Mouse (Mus musculus): ENCODE measurements at regions not wholly inside any gene's neighbourhood (a gene's known extent, or its start where the extent isn't known, plus 50 kb on each side); places are given as distances from the start of the nearest gene placed in this dataset.

DNA sequence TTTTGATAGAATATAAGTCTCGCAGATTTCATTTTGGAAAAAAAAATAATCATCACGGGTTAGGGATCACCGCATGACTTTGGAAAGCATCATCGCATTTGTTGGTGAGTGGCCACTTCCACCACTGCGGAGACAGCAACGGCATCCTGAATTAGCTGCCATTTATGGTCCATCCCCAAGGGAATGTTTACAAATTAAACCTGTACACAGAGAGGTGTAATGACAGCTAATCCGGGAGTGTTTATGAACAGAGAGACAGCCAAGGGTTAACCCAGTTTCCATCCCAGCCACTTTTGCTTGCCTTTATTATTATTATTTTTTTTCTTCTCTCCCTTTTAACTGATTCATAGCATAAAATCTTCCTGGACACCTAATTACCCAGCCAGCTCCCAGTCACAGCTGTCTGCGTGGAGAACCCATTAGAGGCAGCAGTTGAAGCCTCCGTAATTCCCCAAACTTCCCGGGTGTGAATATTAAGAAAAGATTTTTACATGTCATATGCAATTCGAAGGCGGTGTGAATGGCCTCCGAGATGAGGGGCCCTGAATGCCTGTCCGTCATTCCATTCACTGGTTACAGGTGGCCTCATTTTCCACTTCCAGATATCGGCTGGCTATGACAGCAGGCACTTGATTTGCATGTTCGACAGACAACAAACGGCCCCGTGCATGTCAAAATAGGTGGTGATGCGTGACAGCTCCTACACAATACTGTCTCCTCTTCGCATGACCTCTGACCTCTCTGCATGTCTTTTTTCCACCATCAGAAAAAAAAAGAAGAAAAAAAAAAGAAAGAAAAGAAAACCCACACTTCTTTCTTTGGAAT, 323.7 kb upstream of the Adamts16 start:
- ATAC-seq (replicated peaks; ENCODE audit: poor library complexity, severe bottlenecking): no peak

DNA sequence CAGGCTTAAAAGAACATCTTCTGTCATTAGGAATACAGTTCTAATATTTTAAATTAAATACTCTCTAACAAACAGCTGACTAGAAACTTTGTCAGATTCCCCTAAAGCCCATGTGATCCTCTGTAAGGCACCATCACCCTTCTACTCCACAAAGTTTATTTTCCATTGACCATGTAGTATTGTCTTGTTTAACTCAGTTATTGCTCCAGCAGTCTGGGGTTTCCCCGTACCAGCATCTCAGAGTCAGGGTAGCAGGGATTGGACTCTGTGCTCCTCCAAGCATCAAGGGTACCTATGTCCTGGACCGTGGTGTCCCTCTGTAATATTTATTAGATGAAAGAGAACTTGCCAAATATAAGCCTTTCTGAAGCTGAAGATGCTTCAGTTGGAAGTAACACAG, 322.4 kb upstream of the Adamts16 start:
- ATAC-seq (replicated peaks; ENCODE audit: poor library complexity, severe bottlenecking): no peak

DNA sequence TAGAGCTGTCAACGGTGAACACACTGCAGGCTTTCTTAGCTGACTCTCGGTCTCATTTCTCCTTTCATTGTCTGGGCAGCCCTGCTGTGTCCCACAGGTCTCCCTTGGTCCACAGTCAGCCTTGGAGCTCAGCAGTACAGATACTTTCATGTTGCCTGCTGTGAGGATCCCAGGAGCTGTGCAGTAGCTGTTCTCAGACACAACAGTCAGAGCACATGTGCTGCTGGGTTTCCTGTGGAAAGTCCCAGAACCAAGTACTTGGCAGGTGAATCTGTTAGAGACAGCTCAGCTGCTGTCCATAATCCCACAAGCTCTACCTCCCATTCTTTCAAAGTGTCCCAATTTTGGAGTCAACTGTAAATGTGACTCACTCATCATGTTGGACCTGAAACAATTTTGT, 321.3 kb upstream of the Adamts16 start:
- no peak for ATAC-seq (replicated peaks; ENCODE audit: poor library complexity, severe bottlenecking)

DNA sequence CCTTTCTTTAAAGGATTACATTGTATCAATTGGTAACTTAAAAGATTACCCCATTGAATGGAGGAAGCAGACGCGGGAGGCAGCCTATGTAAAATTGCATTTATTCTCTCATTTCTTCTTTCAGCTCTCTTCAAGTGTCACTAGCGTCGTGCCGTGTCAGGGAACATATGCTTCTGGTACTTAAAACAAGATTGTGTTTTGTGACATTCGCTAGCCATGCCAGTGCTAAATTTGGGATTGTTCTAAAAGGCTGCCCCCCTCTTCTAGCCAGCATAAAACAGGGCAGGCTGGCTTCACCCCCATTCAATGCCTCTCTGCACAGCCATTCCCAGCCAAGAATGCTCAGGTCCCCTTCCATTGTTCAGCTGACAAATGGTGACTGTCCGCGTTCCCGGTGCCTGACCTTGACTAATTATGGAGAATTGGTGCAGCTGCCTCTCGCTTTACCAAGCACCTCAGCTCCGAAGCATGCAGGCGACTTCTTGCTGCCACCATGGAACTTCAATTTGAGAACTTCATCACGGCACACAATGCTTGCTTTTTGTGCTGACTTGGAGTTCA, 316.8 kb upstream of the Adamts16 start:
- ATAC-seq (replicated peaks; ENCODE audit: poor library complexity, severe bottlenecking): no peak

DNA sequence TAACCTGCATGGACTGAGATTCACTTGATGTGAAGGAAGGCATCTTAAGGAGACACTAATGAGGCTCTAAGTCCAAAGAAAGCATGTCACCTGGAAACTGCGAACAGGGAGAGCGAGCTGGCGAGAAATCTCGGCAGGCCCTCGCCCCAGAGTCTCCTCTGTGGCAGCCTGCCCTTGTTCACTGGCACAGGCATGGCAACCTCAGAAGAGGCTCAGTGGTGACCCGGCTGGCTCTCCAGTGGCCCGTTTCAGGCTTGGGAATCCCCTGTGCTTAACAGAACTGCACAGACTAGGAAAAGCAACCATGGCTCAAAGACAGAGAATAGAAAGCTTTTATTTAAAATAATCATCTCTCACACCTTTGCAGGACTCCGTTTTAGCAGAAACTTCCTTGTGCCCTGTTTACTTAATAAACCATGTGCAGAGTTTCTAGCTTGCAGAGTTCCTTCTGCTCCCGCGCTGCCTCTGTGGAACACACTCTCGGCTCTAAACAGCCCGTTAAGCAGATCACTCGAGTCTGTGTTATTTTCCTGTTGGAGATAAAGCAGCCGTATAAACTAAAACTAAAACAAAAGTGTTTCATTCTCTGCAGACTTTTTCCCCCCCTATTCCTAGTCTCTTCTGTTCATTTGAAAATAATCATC, 316.2 kb upstream of the Adamts16 start:
- no peak for ATAC-seq (replicated peaks; ENCODE audit: poor library complexity, severe bottlenecking)

DNA sequence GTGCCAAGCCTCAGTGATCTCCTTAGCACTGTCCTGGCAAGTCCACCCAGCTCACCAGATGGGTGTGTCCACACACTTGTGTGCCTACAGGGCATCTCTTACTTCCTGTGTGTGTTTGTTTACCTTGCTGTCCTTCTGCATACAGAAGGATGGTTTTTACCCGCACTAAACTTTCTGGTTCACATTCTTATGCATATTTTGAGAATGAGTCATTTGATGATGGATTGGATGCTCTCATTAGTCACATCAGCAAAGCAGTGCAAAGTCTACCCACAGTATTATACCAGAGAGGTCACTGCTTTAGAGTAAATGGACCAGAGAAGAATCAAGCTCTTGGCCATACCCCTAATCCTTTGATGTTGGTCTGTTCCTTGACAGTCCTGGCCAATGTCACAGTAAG, 308.5 kb upstream of the Adamts16 start:
- ATAC-seq (replicated peaks; ENCODE audit: poor library complexity, severe bottlenecking): no peak

DNA sequence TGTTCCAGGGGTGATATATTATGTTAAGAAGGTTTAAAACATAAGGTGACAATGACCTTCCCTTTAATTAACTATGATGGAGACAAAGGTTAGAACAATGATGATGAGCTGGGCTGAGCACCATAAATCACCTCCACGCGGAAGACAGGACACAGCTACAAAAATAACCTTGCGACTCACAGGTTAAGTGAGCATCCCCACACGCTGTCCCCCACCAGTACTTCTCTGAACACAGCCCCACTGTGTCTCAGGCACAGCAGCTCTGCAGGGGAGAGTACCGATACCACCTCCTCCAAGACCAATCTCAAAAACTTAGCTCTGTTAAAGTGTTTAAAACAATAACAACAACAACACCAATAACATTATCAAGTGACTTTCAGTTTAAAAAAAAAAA, 307.7 kb upstream of the Adamts16 start:
- no peak for ATAC-seq (replicated peaks; ENCODE audit: poor library complexity, severe bottlenecking)

DNA sequence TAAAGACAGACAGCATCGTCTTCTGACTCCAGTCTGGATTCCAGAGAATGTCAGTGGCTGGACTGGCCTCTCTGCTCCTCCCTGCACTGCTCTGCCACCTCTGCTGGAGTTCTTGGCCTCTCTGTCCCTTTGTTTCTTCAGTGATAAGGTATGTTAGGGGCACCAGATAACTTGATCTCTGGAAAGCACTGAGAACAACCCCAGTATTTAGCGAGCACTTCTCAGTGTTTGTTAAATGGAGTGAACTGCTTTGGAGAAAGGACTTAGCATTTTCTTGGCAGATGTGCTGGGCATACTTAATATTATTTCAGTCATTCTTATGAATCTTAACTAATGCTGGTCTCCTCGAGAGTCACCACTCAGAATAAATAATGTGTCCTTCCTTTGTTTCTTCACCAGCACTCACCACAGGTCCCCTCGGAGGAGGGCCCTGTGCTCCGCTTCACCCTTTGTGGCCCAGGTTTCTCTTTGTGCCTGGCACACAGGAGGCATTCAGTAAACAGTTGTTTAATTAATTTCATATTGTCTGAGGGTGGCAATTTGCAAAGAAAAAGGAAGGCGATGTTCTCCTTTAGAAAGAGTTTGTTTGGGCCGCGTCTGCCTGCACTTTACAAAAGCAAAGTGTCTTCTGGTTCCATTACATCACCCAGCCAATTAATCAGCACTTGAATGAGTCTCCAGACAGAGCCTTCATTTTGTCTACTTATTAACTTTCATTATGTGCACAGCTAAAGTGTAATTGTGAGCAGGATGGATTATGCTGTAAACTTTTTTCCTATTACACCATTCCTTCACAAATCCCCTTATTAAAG, 307.1 kb upstream of the Adamts16 start:
- no peak for ATAC-seq (replicated peaks; ENCODE audit: poor library complexity, severe bottlenecking)

DNA sequence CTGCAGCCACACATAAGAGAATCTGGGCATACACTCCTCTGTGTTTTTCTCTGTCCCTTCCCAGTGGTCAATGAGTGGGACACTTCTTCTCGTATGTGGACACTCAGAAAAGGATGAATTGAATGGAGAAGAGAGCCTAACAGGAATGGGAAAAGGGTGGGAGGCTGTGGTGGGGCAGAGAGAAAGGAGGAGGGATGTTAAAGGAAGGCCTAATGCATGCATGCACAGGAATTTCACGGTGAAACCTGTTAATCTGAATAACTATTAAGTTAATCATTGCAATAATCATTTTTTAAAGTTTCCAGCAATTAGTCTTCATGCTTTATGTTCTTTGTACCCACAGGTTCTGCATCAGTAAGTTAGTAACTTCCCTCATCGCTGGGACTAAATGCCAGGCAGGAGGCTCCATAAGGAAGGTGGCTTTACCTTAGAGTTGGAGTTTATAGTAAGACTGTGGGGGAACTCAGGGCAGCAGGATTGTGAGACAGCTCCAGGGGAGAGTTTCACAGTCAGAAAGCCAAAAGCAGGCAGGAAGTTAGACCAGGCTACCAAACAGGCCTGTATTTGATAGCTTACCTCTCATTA, 305.3 kb upstream of the Adamts16 start:
- ATAC-seq (replicated peaks; ENCODE audit: poor library complexity, severe bottlenecking): no peak

DNA sequence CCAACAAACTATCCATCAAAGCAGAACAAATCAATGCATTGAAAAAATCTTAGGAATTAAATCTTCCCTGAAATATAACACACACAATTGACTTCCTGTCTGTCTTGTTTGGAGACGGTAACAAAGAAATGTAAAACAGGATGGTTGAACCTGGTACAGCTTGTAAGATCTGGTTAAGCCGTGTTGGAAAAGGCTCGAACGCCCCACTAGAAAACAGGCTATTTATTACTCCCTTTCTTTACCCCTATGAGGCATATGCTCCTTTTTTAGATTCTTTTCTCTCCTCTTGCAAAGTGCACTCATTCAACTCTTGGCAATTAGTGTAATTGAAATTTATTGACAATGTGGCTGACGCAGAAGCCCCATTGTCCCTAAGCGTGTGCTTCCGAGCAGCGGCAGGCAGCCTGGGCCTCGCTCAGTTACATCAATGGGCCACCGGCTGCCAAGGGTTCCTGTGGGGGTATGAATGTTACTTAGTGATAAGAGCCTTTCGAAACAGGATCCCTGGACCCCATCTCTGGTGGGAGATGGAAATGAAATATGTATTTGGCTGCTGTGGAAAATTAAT, 297.2 kb upstream of the Adamts16 start:
- ATAC-seq (replicated peaks; ENCODE audit: poor library complexity, severe bottlenecking): no peak

DNA sequence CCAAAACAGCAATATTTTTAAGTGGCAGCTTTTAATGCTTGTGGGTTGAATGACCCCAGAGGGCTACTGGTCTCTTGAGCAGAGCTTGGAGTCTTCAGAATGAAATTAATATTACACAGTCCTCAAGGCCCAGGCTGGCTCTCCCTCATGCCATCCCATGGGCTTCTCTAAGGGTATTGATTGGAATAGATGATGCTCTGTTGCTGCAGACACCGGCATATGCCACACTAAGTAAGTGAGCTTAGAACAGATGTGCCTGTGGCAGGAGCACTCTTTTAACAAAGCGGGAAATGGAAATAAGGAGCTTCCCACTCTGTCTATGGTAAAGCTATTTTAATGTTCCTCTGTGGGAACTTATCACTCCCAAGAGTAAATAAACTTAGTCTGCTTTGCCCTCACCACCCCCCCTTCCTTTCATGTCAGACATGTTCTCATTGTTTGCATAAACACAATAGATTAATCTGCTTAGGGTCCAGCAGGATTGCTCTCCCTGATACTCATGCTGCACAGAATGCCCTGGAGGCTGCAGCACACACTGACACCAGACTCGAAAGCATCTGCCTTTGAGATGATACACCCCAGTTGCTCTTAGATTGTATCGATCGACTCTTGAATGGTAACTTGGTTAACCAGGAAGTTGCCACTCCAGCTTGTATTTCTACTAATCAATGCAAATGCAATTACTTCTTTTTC, 294.5 kb upstream of the Adamts16 start:
- no peak for ATAC-seq (replicated peaks; ENCODE audit: poor library complexity, severe bottlenecking)

DNA sequence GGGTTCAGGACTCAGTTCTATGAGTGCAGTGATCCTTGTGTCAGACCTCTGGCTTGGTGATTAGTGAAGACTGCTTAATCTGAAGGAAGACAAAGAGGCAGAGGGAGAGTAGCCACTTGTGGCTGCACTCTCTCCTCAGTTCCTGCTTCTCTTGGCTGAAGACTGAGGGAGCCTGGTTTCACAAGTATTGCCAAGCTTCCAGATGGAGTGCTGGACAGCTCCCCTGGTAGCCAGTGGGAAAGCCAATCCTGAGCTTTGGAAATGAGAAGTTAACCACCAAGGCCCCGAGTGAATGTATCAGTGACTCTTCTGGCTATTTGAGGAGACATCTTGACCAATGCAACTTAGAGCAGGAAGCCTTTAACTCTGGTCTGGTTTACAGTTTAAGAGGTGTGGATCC, 279.9 kb upstream of the Adamts16 start:
- no peak for ATAC-seq (replicated peaks; ENCODE audit: poor library complexity, severe bottlenecking)

DNA sequence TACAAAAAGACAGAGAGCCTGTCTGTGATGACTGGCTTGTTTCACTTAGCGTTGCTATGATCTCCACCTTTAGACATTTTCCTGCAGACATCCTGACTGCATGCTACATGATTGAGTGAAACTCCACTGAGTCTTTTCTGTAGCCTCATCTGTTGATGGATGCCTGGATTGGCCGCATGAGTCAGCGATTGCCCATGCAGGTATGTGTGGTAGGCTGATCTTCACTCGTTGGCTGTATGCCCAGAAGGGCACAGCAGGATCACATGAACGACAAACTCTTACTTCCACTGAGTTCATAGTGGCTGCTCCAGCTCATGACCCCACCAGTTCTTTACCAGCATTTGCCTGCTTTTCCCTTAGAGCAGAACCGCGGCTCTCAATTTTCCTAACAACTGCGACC, 266.6 kb upstream of the Adamts16 start:
- no peak for ATAC-seq (replicated peaks; ENCODE audit: poor library complexity, severe bottlenecking)

DNA sequence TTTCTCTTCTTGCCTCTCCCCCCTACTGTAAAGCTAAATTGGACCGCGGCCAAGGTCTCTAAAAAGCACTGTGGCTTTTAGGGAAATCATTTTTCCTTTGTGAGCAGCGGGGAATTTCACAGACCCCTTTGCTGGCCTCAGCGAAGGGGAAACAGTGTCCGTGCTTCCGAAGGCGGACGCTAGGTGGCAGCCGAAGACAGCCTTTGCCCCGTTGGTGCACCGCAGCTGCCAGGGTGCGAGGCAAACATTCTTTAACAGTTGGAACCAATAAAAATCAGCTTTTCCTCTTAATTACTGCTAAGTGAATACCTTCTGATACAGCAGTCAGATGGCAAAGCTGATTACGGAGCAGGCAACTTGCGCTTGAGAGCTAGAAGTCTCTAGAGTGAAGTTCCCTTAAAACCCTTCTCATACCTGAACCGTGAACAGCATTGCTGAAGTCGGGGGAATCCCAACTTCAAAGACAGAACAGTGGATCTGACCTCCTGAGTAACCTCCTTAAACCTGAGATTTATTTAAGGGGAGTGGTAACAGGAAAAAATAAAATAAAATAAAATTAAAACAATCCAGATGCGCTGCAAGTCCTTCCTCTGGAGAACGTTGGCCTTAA, 263.7 kb upstream of the Adamts16 start:
- peak; percentile 80 for ATAC-seq (replicated peaks; ENCODE audit: poor library complexity, severe bottlenecking)

DNA sequence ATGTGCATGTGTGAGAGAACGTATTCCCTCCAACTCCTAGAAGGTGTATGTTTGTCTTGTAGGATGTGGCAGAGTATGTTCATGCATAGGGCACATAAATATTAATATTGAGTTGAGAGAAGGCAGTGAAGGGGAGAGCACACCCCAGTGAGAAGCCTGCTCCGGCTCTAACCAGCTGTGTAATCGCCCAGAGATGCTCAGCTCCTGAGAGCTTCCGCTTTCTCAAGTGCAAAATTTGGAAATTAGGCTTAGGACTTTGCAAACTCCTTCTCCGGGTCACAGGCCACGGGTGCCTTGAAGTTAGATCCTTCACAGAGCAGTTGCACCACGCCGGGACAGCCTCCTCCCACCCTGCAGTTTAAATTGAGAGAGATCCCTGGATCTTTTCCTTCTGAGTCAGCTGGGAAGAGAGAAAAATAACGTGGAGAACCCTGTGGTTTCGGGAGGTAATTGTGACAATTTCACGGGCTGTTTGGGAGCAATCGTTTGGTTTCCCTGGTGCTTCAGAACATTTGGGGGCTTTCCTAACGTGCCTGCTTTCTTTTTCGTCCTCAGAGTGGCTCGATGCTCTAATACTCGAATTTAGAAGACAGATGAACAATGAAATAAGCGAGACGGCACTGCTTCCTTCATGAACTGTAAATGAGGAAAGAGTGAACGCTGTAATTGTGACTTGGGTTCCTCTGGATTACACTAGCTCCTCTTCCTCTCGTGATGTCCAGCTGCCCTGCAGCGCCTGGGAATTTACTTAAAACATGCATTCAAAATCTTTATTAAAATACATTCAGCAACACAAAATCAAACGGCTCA, 263.0 kb upstream of the Adamts16 start:
- no peak for ATAC-seq (replicated peaks; ENCODE audit: poor library complexity, severe bottlenecking)

DNA sequence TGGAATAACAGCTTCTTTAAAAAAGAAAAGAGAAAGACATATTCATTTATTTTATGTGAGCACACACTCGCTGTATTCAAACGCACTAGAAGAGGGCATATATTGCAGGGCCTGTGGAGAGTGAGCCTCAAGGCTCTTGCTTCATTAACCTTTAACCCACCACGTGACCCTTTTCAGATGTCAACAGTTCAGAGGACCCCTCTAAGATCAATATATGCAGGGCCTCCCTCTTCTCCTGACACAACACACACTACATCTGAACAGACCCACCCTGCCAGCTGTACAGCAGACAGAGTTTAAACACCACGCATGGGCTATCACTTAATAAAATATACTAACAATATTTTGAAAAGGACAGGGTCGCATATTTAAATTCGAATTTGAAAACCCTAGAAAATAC, 242.7 kb upstream of the Adamts16 start:
- ATAC-seq (replicated peaks; ENCODE audit: poor library complexity, severe bottlenecking): no peak

DNA sequence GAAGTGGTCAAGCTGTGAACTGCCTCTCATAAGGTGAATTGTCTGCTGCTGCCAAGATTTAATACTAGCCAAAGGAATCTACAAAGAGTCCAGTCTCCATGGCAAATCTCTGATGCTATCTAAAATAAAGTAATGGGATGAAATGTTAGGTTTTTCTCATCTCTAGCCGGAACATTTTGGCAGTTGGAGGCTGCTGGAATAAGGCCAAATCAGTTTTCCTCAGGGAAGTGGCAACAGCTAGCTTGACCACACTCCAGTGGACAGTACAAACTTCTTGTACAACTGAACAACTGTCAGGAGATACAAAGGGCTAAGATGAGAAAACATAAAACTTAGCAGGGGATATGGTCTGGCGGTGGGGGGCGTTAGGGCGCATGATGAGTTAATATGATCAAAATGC, 234.3 kb upstream of the Adamts16 start:
- no peak for ATAC-seq (replicated peaks; ENCODE audit: poor library complexity, severe bottlenecking)

DNA sequence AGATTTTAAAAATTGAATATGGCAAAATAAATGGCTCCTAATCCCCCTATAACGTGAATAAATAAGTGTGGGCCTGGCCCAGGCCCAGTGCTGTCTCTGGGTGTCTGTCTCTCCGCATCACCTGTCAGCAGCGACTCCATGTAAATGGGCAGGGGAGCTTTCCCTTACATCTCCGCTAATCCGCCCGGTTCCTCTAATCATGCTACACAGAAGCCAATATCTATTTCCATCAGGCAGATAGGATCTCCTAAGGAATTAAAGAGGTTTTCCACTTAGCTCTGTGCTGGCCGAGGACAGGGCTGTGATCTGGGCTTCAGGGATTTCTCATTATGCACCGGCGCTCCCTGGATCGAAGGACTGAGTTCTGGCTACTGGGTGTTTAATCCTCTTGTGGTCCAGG, 232.4 kb upstream of the Adamts16 start:
- ATAC-seq (replicated peaks; ENCODE audit: poor library complexity, severe bottlenecking): no peak
